Mouse (Mus musculus): ENCODE data around the gene Twist2.

The Twist2 gene

GRCm38 (mm10) chr1:91872388-91873059 lies 71.3 kb downstream of the Twist2 start:
- in situ Hi-C loops (cut with MboI; ENCODE audit: unreplicated experiment in 2 of 2), result loop anchor here (10.0 kb wide), 1 partner anchor 348 kb away; no protein-coding TSS in a partner anchor

- in situ Hi-C loops (cut with MboI; ENCODE audit: unreplicated experiment in 2 of 2), result loop anchor here (10.0 kb wide), 1 partner anchor 349 kb away; no protein-coding TSS in a partner anchor
Observed at GRCm38 (mm10) chr1:91873572-91874285, 72.5 kb downstream of the Twist2 start.

GRCm38 (mm10) chr1:91874633-91875032 lies 73.4 kb downstream of the Twist2 start:
- in situ Hi-C loops (cut with MboI; ENCODE audit: unreplicated experiment in 2 of 2), result loop anchor here (10.0 kb wide), 1 partner anchor 350 kb away; no protein-coding TSS in a partner anchor

- in situ Hi-C loops (cut with MboI; ENCODE audit: unreplicated experiment in 2 of 2), result loop anchor here (10.0 kb wide), 1 partner anchor 350 kb away; no protein-coding TSS in a partner anchor
Observed at GRCm38 (mm10) chr1:91875042-91875720, 73.9 kb downstream of the Twist2 start.

- in situ Hi-C loops (cut with MboI; ENCODE audit: unreplicated experiment in 2 of 2), result loop anchor here (10.0 kb wide), 1 partner anchor 354 kb away; no protein-coding TSS in a partner anchor
Observed at GRCm38 (mm10) chr1:91878696-91879095, 77.4 kb downstream of the Twist2 start.

GRCm38 (mm10) chr1:91880156-91880555 lies 78.9 kb downstream of the Twist2 start:
- in situ Hi-C loops (cut with MboI; ENCODE audit: unreplicated experiment in 2 of 2), result no loop called here

GRCm38 (mm10) chr1:91880899-91881298 lies 79.6 kb downstream of the Twist2 start:
- in situ Hi-C loops (cut with MboI; ENCODE audit: unreplicated experiment in 2 of 2), result no loop called here

GRCm38 (mm10) chr1:91883115-91883514 lies 81.9 kb downstream of the Twist2 start:
- in situ Hi-C loops (cut with MboI; ENCODE audit: unreplicated experiment in 2 of 2), result no loop called here

- in situ Hi-C loops (cut with MboI; ENCODE audit: unreplicated experiment in 2 of 2), result no loop called here
Observed at GRCm38 (mm10) chr1:91893598-91893997, 92.3 kb downstream of the Twist2 start.

- in situ Hi-C loops (cut with MboI; ENCODE audit: unreplicated experiment in 2 of 2), result no loop called here
Observed at GRCm38 (mm10) chr1:91894286-91894685, 93.0 kb downstream of the Twist2 start.

GRCm38 (mm10) chr1:91897078-91897477 lies 95.8 kb downstream of the Twist2 start:
- in situ Hi-C loops (cut with MboI; ENCODE audit: unreplicated experiment in 2 of 2), result no loop called here
